Mouse (Mus musculus) brain, embryonic 14.5 days (tissue): ENCODE measurements around the gene Naa35.

Experiments used
- CTCF ChIP-seq: fragments of 200-500 bp; IDR thresholded peaks from 2 replicates; pipeline ENCODE4 v1.5.1; 2012; ENCODE audit warnings: inconsistent platforms, mild to moderate bottlenecking, moderate library complexity, borderline replicate concordance; ENCODE audit not compliant: insufficient read depth, insufficient read length; ENCODE audit errors: extremely low read depth
- POLR2A ChIP-seq: fragments of 200-500 bp; IDR thresholded peaks from 2 replicates; pipeline ENCODE4 v1.6.1; 2012; ENCODE audit warnings: mild to moderate bottlenecking, inconsistent platforms, borderline replicate concordance; ENCODE audit not compliant: poor library complexity, insufficient read depth, insufficient read length, severe bottlenecking; ENCODE audit errors: extremely low read depth

DNA sequence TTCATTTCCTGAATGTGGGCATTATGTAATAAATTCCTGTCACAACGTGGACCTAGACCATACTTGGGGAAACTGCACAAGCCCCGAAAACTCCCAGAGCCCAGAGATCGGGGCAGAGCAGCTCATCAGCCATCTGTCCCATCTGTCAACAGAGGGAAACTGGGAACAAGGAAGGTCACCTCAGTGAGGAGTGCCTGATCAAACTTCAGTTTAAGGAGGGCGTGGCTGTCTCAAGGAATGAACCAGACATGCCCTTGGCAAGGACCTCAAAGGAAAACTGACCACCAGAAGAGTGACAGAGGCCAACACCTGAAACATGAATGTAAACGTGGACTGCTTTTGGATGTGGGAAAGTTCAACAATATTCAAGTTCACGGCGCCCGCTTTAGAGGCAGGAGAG, 76.3 kb downstream of the Naa35 start:
- TF ChIP-seq POLR2A (no peak), CTCF (no peak)
